Mouse (Mus musculus) heart, adult 9 months (tissue): ENCODE measurements at regions not wholly inside any gene's neighbourhood (a gene's known extent, or its start where the extent isn't known, plus 50 kb on each side); places are given as distances from the start of the nearest gene placed in this dataset.

ENCODE experiments used
- DNase-seq, 2 experiments: peaks; one replicate each; pipeline ENCODE4 v3.0.0; 2022; ENCODE audit warnings: low spot score in 2 of 2

DNA sequence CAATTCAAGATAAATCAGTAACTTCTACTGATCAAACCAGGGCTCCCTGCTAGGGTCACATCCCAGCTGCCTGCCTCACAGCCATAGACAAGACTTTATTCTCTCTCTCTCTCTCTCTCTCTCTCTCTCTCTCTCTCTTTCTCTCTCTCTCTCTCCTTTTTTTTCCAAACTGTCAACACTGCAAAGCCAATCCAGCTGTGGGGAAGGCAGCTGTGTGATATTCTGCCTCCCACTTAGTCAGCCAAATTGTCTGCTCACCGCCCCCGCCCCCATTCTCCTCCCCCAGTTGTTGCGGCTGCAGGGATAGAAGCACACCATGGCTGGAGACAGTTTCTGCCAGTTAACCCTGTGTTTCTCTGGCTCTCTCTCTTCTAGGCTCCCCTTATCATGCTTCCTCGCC lies 198.3 kb downstream of the Cdca7 start:
- peak; percentile 56 to 61 for DNase-seq

DNA sequence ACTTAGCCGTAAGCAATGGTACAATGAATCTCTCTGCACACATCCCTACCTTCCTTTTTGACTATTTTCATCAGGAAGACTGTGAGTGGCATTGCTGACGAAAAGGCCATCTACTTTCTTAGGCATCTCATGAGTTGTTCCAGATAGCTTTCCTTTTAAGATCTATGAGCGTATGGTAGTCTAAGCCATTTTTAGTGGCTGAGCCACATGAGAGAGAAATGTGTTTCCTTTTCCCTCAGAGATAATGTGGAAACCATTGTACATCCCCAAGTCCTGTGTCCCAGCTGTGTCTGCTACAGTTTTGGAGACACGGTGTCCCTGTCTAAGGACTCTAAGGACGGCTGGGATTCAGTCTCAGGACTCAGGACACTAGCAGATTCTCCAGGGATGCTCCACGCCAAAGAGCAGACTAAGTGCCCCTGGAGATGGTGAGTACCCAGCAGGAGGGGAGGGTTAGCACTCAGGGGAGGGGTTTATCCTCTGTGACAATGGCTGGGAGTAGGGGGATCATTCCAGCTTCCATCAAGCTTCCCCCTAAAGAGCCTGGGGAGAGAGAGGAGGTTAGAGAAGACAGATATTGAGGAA lies 199.0 kb downstream of the Cdca7 start:
- DNase-seq = peak in 1 of 2 experiments; percentile 19

DNA sequence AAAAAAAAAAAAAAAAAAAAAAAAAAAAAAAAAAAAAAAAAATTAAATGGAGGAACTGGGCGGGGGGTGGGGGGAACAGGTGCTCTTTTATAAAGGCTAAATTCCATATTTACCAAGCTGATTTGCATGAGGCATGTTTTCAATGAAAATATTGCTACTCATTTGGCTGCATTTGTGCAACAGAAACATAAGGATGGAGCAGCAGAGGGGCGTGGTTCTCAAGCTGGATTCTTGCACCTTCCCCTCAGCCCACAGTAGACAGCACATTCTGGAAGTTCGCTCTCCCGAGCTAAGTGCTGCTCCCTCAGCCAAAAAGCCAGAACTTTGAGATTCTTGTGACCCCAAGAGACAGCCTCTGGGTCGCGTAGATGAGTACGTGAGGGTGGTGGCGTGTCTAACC lies 201.8 kb downstream of the Cdca7 start:
- DNase-seq = no peak

DNA sequence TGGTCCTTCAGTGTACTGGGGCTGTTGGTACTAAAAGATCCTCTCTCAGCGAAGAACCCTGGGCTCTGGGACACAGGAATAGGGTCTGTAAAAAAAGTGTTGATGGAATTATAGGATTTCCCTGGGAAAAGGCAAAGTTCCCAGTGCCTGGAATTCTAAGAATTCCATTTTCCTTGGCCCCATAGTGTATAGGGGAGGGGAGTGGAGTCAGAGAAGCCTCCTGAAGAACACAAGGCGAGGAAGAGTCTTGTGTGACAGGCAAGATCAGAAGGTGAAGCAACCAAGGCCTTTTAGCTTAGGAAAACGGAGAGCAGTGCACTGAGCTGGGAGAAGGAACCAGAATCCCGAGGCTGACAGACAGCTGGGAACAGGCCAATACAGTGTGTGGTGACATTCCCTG lies 212.1 kb downstream of the Cdca7 start:
- no peak for DNase-seq

DNA sequence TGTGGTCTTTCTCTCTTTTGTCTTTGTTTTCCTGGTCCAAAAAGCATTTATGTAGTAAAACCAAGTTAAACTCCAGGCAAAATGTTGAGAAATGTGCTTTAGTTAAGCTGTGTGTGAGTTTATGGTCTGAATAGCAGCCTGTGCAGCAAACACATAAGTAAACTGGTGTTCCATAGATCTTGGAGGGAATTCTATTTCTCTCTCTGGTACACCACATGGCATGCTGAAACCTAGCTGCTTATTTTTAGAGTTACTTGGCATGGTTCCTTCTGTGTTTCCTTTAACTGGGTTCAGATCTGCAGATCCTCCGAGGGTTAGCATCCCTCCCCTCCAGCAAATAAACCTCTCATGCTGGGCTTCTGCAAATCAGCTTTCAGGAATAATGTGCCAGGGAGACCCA lies 225.1 kb downstream of the Cdca7 start:
- DNase-seq = no peak

- no peak for DNase-seq
These were observed 227.3 kb downstream of the Cdca7 start for GRCm38 (mm10) chr2:72703238-72703637.

DNA sequence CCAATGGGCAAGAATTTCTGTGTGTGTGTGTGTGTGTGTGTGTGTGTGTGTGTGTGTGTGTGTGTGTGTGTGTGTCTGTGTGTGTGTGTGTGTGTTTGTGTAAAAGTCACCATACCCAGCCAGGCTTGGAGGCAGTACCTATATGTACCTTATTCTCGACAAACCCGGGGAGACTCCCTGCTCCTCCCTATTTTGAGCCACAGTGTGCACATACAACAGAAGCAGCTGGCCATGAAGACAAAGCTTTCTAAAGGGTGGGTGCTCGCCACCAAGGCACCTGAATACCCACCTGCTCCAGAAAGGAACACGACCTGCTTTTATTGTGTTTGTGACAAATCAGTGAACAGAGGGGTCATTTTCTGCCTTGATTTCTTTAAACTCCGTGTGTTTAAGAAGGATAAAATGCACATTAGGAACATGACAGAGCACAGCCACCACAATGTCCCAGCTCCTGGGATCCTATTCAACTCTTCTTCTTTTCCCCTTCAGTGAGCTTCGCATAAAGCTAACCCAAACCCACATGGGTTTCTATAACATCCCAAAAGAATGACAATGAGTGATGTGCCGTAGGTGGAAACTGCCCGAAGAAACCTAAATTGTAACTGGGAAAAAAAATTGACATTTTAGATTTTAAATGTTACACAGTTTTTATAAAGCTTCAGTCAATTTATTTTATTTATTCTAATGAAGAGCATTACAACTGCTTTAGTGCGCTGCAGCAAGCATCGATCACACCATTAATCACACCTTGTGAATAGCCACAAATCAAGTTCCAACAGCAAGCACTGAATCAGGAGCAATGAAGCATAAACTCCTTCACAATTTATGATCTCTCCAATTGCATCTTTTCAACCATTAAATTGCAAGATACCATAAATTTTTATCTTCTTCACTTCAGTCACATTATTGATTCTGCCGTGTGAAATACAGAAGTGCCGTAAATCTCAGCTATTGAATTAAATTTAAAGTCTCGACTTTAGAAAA lies 232.0 kb downstream of the Cdca7 start:
- DNase-seq = no peak

GRCm38 (mm10) chr2:72716931-72717330 lies 241.0 kb downstream of the Cdca7 start:
- no peak for DNase-seq

DNA sequence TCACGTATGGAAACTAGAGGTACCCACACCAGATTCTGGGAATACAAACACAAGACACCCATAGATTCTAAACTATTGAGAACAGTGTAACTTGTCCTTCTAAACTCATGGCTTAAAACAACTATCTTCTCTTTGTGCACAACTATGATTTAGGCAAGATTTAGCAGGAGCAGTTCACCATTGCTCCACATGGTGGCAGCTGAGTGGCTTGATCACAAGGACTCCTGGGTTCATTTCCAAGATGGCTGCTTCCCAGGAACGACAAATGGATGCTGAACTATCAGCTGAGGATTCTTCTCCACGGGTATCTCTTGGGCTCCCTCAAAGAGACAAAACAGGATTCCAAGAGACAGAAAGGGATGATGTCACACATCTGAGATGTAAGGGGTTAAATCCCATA lies 251.5 kb downstream of the Sp3 start:
- DNase-seq = peak in 1 of 2 experiments; percentile 57

- DNase-seq = peak in 1 of 2 experiments; percentile 15
These were observed 246.9 kb downstream of the Sp3 start for GRCm38 (mm10) chr2:72733371-72733770.

GRCm38 (mm10) chr2:72735035-72735434 lies 245.2 kb downstream of the Sp3 start:
- no peak for DNase-seq

GRCm38 (mm10) chr2:72736685-72737084 lies 243.6 kb downstream of the Sp3 start:
- no peak for DNase-seq

DNA sequence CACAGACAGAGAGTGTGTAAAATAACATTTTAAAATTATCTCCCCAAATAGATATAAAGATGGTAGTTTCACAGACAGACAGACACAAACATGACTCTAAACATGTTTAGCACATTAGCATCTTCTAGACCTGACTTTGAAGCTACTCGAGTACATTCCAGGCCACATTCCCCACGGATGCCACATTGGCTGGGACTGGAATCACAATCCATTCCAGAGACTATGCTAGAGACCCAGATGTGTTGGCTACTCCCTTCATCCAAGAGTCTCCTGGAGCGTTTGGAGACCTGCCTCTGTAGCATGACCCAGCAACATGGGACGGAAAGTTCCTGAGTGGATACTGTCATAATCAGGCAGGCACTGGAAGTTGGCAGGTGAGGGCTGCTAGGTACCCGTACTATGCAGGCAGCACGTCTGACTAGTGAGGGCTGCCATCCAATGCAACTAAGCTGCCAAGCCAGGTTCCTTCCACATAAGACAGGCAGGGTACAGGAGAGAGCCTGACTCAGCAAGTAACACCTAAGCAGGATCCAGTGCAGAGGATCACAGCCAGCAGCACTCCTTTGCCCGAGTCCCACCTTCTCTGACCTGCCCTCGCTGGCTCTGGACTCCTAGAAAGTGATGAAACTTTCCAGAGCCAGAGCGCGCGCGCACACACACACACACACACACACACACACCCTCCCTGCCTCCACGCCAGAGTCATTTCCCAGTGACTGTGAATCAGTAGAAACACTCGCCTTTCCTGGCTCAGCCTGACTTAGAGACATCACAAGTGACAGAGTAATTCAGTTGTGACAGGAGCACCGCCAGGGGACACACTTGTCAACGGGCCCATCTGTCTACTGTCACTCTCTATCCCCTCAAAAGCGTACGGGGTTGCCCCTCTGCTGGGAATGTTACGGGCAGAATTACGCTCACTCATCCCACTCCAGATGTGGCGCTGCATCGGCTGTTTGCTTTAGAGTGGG lies 239.6 kb downstream of the Sp3 start:
- peak in 1 of 2 experiments; percentile 47 for DNase-seq

DNA sequence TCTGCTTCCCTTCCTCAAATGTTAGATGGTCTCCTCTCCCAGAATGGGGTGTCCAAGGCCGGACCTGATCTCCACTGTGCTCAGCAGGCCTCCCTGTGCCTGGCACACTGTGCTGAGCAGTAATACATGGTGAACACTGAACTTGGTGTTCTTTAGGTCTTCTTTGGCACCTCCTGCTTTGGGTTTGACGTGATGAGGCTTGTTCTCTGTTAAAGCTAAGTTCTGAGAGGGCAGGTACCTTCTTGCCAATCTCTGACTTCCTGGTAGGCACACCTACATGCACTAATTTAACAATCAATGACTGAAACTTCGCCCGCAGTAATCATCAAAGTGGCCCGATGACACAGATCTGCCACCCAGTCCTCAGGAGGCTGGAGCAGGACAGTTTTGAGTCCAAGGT lies 238.5 kb downstream of the Sp3 start:
- no peak for DNase-seq

GRCm38 (mm10) chr2:72743651-72744050 lies 236.6 kb downstream of the Sp3 start:
- DNase-seq = no peak

- no peak for DNase-seq
These were observed 235.3 kb downstream of the Sp3 start for GRCm38 (mm10) chr2:72744901-72745300.

- no peak for DNase-seq
These were observed 233.6 kb downstream of the Sp3 start for GRCm38 (mm10) chr2:72746476-72747215.

DNA sequence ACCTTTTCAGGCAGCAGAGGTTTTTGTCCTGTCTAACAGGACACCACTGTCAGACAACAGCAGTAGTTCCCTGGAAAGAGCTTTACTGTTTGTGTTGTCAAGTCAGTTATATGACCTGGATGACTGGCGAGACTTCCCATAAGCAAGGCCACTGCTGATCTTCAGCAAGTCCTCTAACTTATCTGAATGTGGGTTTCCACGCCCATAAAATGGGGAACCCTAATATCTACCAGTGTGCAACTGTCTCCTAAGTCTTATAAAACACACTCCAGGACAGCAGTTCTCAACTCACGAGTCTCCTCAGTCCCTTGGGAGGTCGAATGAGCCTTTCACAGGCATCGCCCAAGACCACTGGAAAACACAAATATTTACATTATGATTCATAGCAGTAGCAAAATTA lies 232.9 kb downstream of the Sp3 start:
- no peak for DNase-seq

DNA sequence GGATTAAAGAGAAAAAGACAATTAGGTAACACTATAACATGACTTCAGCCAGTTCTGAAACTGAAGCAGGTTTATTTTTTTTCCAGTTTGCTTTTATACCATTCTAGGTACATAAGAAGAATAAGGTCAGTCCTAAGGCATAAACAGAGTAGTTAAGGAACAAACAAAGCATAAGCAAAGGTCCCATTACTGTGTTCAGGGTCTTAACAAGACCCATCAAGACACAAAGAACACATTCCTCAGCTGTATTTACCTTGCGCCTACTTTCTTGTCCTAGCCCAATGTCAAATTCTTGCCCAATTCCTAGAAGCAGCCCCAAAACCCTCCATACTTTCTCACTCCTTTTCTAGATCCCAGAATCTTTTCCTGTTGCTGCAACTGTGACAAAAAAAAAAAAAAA lies 230.8 kb downstream of the Sp3 start:
- DNase-seq = no peak

DNA sequence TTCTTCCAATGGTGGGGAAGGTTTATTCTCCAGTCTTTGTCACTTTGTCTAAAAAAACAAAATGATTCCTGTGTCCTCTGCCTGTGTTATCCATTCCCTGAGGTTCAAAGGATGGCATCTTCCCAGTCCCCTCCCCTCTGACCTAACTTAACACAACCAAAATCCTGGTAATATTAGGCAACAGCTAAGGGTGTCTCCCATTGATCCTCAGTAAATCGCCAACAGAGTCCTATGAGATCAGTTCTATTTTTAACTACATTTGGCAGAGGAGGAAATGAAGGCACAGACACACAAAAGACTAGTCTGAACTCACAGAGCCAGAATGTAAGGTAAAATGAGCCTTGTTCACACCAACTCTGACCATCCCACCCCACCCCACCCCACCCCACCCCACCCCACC lies 228.8 kb downstream of the Sp3 start:
- peak; percentile 40 to 46 for DNase-seq

DNA sequence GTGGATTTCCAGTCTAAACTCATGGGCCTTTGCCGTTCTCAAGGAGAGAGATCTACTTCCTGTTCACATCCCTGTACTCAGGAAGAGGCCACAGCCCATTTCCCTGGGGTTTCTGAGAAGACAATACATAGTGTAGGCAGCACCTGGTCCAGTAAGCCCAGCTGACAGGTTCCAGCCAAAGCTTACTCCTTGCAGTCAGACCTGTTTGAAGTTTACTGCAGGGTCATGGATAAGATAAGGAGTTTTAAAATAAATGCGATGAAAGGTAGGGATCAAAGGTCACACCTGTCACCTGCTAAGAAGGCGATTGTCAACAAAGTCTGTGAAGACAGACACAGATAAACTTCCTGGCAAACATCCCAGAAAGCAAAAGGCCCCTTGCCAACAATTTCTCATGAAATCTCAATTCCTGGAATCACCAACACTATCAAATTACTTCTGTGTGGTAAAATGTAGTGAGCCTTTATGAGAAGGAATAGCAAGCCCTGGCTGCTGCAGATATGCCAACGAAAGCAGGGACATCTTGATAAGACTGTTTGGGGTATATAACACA lies 227.5 kb downstream of the Sp3 start:
- peak; percentile 65 to 80 for DNase-seq
